Mouse (Mus musculus): Measurements from ENCODE around the gene Kif2c. TPM values are rescaled to one million over a fixed set of nuclear protein-coding genes. Genes with fewer than 3 reads are reported as not detected.

Kif2c gene
- polyA plus RNA-seq, 1 experiment from 2014 or later: 68.4 TPM

GRCm38 (mm10) chr4:117161183-117161582, 21.3 kb downstream of the Kif2c start:
- no peak for ATAC-seq
- no peak overlapping the region for H3K4me2 ChIP-seq
- H3K4me1 ChIP-seq: no peaks in the 10 kb centered on the region
- no peaks in the 10 kb centered on the region for H3K9me3 ChIP-seq (replicated peaks)
- no peaks in the 10 kb centered on the region for H3K27me3 ChIP-seq
- H3K27ac ChIP-seq: no peak overlapping the region
- WGBS: 76% methylated on average over 4 of the region's 4 CpGs
- no peak overlapping the region for H3K9ac ChIP-seq
- peaks cover 74% of the 10 kb centered on the region for H3K36me3 ChIP-seq (ENCODE audit: poor library complexity, severe bottlenecking)
- H3K4me3 ChIP-seq: no peak overlapping the region

GRCm38 (mm10) chr4:117159666-117160065, 22.8 kb downstream of the Kif2c start:
- no peaks in the 10 kb centered on the region for H3K27me3 ChIP-seq
- 79% methylated on average over 10 of the region's 10 CpGs for WGBS
- H3K4me1 ChIP-seq: peaks cover 5% of the 10 kb centered on the region
- no peak overlapping the region for H3K27ac ChIP-seq
- ATAC-seq: no peak
- no peak overlapping the region for H3K9ac ChIP-seq
- H3K36me3 ChIP-seq (ENCODE audit: poor library complexity, severe bottlenecking): peaks cover 59% of the 10 kb centered on the region
- no peaks in the 10 kb centered on the region for H3K9me3 ChIP-seq (replicated peaks)
- H3K4me2 ChIP-seq: no peak overlapping the region
- H3K4me3 ChIP-seq: no peak overlapping the region

- Histone ChIP-seq H3K9me3 (replicated peaks) (no peaks in the 10 kb centered on the region), H3K4me1 (peaks cover 26% of the 10 kb centered on the region), H3K9ac (peak overlapping the region; percentile 100; the same call in 1 of the 2 replicates), H3K27me3 (no peaks in the 10 kb centered on the region), H3K4me2 (peak overlapping the region; percentile 89), H3K27ac (peak overlapping the region; percentile 94; the same call in 1 of the 2 replicates), H3K4me3 (peak overlapping the region; percentile 96), H3K36me3 (ENCODE audit: poor library complexity, severe bottlenecking) (peaks cover 59% of the 10 kb centered on the region)
- no peak for ATAC-seq
- 25% methylated on average over 6 of the region's 6 CpGs for WGBS
These were observed 26.1 kb downstream of the Kif2c start for GRCm38 (mm10) chr4:117156372-117156771.

GRCm38 (mm10) chr4:117155792-117156355, 26.6 kb downstream of the Kif2c start, which contains the start of gene Rps8:
Gene Rps8 (minus strand): TSS chr4:117156243.
- ATAC-seq: peak; percentile 94
- H3K4me3 ChIP-seq: peak within 1 kb of the TSS; percentile 96
- H3K27ac ChIP-seq: peak within 1 kb of the TSS; percentile 94
- peak within 1 kb of the TSS; percentile 89 for H3K4me2 ChIP-seq
- WGBS: under 1% methylated on average over 52 of the region's 52 CpGs
- peaks cover 26% of the 10 kb centered on the region for H3K4me1 ChIP-seq
- peak within 1 kb of the TSS; percentile 100 for H3K9ac ChIP-seq
- peaks cover 60% of the 10 kb centered on the region for H3K36me3 ChIP-seq (ENCODE audit: poor library complexity, severe bottlenecking)
- no peaks in the 10 kb centered on the region for H3K27me3 ChIP-seq
- H3K9me3 ChIP-seq (replicated peaks): no peaks in the 10 kb centered on the region

- ATAC-seq: peak; percentile 20; the same call in 1 of the 2 replicates
- peak overlapping the region; percentile 100 for H3K9ac ChIP-seq
- H3K27me3 ChIP-seq: no peaks in the 10 kb centered on the region
- 2% methylated on average over 44 of the region's 44 CpGs for WGBS
- peak overlapping the region; percentile 94 for H3K27ac ChIP-seq
- H3K4me3 ChIP-seq: peak overlapping the region; percentile 96
- H3K36me3 ChIP-seq (ENCODE audit: poor library complexity, severe bottlenecking): peaks cover 61% of the 10 kb centered on the region
- peak overlapping the region; percentile 89 for H3K4me2 ChIP-seq
- no peaks in the 10 kb centered on the region for H3K9me3 ChIP-seq (replicated peaks)
- H3K4me1 ChIP-seq: peaks cover 26% of the 10 kb centered on the region
These were observed 27.2 kb downstream of the Kif2c start for GRCm38 (mm10) chr4:117155020-117155791.

GRCm38 (mm10) chr4:117152714-117153113, 29.7 kb downstream of the Kif2c start:
- Histone ChIP-seq H3K27me3 (no peaks in the 10 kb centered on the region), H3K9ac (0 out of 2 replicates have a peak overlapping the region, but pooled peaks have one; percentile 1), H3K4me2 (no peak overlapping the region), H3K27ac (no peak overlapping the region), H3K36me3 (ENCODE audit: poor library complexity, severe bottlenecking) (peaks cover 68% of the 10 kb centered on the region), H3K4me3 (no peak overlapping the region), H3K9me3 (replicated peaks) (no peaks in the 10 kb centered on the region), H3K4me1 (peaks cover 26% of the 10 kb centered on the region)
- no peak for ATAC-seq
- 89% methylated on average over 5 of the region's 5 CpGs for WGBS

- WGBS: 95% methylated on average over 1 of the region's 1 CpGs
- ATAC-seq: no peak
- no peak overlapping the region for H3K4me2 ChIP-seq
- no peaks in the 10 kb centered on the region for H3K9me3 ChIP-seq (replicated peaks)
- H3K4me3 ChIP-seq: no peak overlapping the region
- peaks cover 26% of the 10 kb centered on the region for H3K4me1 ChIP-seq
- H3K27me3 ChIP-seq: no peaks in the 10 kb centered on the region
- no peak overlapping the region for H3K27ac ChIP-seq
- H3K36me3 ChIP-seq (ENCODE audit: poor library complexity, severe bottlenecking): peaks cover 73% of the 10 kb centered on the region
- no peak overlapping the region for H3K9ac ChIP-seq
These were observed 31.0 kb downstream of the Kif2c start for GRCm38 (mm10) chr4:117151416-117151815.

GRCm38 (mm10) chr4:117150212-117150733, 32.2 kb downstream of the Kif2c start:
- Histone ChIP-seq H3K4me2 (no peak overlapping the region), H3K27me3 (no peaks in the 10 kb centered on the region), H3K27ac (no peak overlapping the region), H3K9ac (no peak overlapping the region), H3K9me3 (replicated peaks) (no peaks in the 10 kb centered on the region), H3K4me3 (no peak overlapping the region), H3K4me1 (peaks cover 26% of the 10 kb centered on the region), H3K36me3 (ENCODE audit: poor library complexity, severe bottlenecking) (peaks cover 73% of the 10 kb centered on the region)
- ATAC-seq: peak; percentile 22; the same call in 1 of the 2 replicates
- WGBS: 87% methylated on average over 6 of the region's 6 CpGs

GRCm38 (mm10) chr4:117149291-117150211, 32.9 kb downstream of the Kif2c start:
- H3K4me3 ChIP-seq: no peak overlapping the region
- H3K9me3 ChIP-seq (replicated peaks): no peaks in the 10 kb centered on the region
- ATAC-seq: no peak
- H3K9ac ChIP-seq: no peak overlapping the region
- peaks cover 19% of the 10 kb centered on the region for H3K4me1 ChIP-seq
- no peak overlapping the region for H3K4me2 ChIP-seq
- WGBS: 74% methylated on average over 6 of the region's 6 CpGs
- no peaks in the 10 kb centered on the region for H3K27me3 ChIP-seq
- H3K36me3 ChIP-seq (ENCODE audit: poor library complexity, severe bottlenecking): peaks cover 71% of the 10 kb centered on the region
- H3K27ac ChIP-seq: no peak overlapping the region

- Histone ChIP-seq H3K36me3 (ENCODE audit: poor library complexity, severe bottlenecking) (peaks cover 64% of the 10 kb centered on the region), H3K9me3 (replicated peaks) (no peaks in the 10 kb centered on the region), H3K4me2 (no peak overlapping the region), H3K9ac (no peak overlapping the region), H3K4me3 (no peak overlapping the region), H3K27me3 (no peaks in the 10 kb centered on the region), H3K4me1 (peaks cover 12% of the 10 kb centered on the region; the same call in 1 of the 2 replicates), H3K27ac (no peak overlapping the region)
- WGBS: 73% methylated on average over 24 of the region's 24 CpGs
- ATAC-seq: no peak
These were observed 33.6 kb downstream of the Kif2c start for GRCm38 (mm10) chr4:117148815-117149214.

- no peaks in the 10 kb centered on the region for H3K9me3 ChIP-seq (replicated peaks)
- H3K9ac ChIP-seq: no peak overlapping the region
- no peaks in the 10 kb centered on the region for H3K27me3 ChIP-seq
- H3K4me2 ChIP-seq: no peak overlapping the region
- ATAC-seq: no peak
- peaks cover 7% of the 10 kb centered on the region; the same call in 1 of the 2 replicates for H3K4me1 ChIP-seq
- no peak overlapping the region for H3K27ac ChIP-seq
- H3K36me3 ChIP-seq (ENCODE audit: poor library complexity, severe bottlenecking): peaks cover 58% of the 10 kb centered on the region
- 88% methylated on average over 18 of the region's 18 CpGs for WGBS
- no peak overlapping the region for H3K4me3 ChIP-seq
These were observed 34.3 kb downstream of the Kif2c start for GRCm38 (mm10) chr4:117148047-117148713.
